Mouse (Mus musculus) hindbrain, embryonic 10.5 days (tissue): ENCODE results near the gene Rras. TPM values are rescaled to one million over a fixed set of nuclear protein-coding genes. Genes with fewer than 3 reads are reported as not detected.
A peak's percentile ranks its signal among the peaks of the same experiment; 100 is the strongest.

ENCODE experiments used
- DNase-seq: peaks from one replicate; pipeline ENCODE4 v3.0.0-alpha.2; 2017; ENCODE audit warnings: low spot score
- H3K27ac ChIP-seq: fragments of 300-500 bp; sonication (generic); 2 replicates; pipeline ENCODE4 v1.5.1; 2016; ENCODE audit warnings: mild to moderate bottlenecking, moderate library complexity
- H3K27me3 ChIP-seq: fragments of 300-500 bp; sonication (generic); 2 replicates; pipeline ENCODE4 v1.6.1; 2016; ENCODE audit warnings: mild to moderate bottlenecking; ENCODE audit not compliant: poor library complexity, insufficient read depth, severe bottlenecking
- H3K36me3 ChIP-seq: fragments of 300-500 bp; sonication (generic); 2 replicates; pipeline ENCODE4 v1.6.1; 2016; ENCODE audit warnings: mild to moderate bottlenecking, moderate library complexity
- H3K4me1 ChIP-seq: fragments of 300-500 bp; sonication (generic); replicated peaks from 2 replicates; pipeline ENCODE4 v1.6.1; 2016; ENCODE audit warnings: mild to moderate bottlenecking
- H3K4me3 ChIP-seq: fragments of 300-500 bp; sonication (generic); 2 replicates; pipeline ENCODE4 v1.5.1; 2016; ENCODE audit warnings: mild to moderate bottlenecking, moderate library complexity
- H3K9me3 ChIP-seq: fragments of 300-500 bp; sonication (generic); 2 replicates; pipeline ENCODE4 v1.6.1; 2016; ENCODE audit warnings: mild to moderate bottlenecking, moderate library complexity
- WGBS: fragments of 180-500 bp; shearing (Covaris S2); methylation state at CpG from one replicate; pipeline ENCODE4 v1.1.7; 2016; 5-methylcytosine and 5-hydroxymethylcytosine counted together
- polyA plus RNA-seq: library from polyadenylated mRNA; unstranded; fragments of >200 nt; fragmentation: Nextera tagmentation; extraction: Ambion mirVana; gene quantifications from 2 replicates; pipeline ENCODE4 v1.2.1, GENCODE M21; 2016

Gene Rras
- polyA plus RNA-seq, 1 experiment from 2014 or later: 24.8 TPM

DNA sequence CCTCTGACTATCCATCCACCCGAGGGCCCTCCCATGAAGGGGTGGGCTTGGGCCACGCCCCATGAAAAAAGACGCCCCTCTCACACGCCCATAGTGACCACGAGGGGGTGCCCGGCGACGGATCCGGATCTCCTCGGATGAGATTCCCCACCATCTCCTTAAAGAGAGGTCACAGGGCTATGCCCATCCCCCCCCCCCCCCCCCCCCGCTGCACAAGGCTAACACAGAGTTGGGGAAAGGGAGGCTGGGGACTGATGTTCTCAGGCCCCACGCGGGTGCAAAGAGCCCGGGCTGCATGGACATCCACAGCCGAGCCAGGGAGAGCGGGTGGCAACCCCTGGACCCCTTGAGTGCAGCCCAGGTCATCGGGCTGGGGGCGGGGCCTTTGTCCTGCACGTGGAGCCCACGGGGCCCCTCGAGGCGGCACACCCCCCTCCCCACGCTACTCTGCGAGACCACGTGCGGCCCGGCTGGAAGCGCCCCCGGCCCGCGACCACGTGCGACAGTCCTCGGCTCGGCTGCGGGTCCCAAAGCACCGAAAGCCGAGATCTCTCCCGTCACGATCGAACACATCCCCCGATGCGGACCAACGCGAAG lies 32.1 kb upstream of the Rras start:
- DNase-seq: peak; percentile 88
- Histone ChIP-seq H3K9me3 (no peaks in the 10 kb centered on the region), H3K36me3 (peaks cover 60% of the 10 kb centered on the region), H3K4me3 (peak overlapping the region; percentile 95), H3K4me1 (peaks cover 43% of the 10 kb centered on the region), H3K27ac (peak overlapping the region; percentile 99), H3K27me3 (no peaks in the 10 kb centered on the region)
- WGBS: under 1% methylated on average over 44 of the region's 45 CpGs

DNA sequence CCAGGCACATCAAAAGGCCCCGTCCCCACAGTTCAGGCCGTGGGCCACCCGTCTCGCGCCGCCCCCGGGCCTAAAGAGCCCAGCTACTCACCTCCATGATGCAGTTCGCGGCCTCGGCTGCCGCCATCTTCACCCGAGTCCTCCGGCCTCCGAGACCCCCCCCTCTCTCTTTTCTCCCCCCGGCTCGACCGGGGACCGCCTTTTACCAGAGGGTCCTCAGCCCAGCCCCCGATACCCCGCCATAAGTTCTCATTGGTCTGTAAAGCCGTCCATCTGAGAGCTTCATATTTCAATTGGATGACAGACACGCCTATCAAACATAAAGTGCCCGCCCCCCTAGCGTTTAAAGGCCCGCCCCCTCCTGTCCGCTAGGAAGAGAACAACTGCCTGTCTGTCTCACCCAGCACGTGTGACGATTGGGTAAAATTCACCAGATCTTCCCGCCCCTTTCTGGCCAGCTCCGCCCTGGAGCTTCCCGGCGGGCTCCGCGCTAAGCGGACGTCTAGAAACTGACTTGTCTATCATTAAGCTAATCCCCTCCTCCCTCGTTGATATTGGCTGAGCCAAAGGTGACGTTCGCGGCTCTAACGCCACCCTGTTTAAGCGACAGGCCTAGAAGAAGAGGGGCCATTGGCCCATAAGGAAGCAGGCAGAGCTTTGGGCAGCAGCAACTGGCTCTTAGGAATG lies 31.4 kb upstream of the Rras start, which contains the start of gene Prmt1:
Prmt1 (minus strand) TSS at position 377 of the 687 bp plus-strand sequence.
- Histone ChIP-seq H3K4me3 (peak within 1 kb of the TSS; percentile 95), H3K27ac (peak within 1 kb of the TSS; percentile 99), H3K4me1 (peaks cover 43% of the 10 kb centered on the region), H3K36me3 (peaks cover 60% of the 10 kb centered on the region), H3K27me3 (no peaks in the 10 kb centered on the region), H3K9me3 (no peaks in the 10 kb centered on the region)
- peak; percentile 99 for DNase-seq
- under 1% methylated on average over 42 of the region's 42 CpGs for WGBS

DNA sequence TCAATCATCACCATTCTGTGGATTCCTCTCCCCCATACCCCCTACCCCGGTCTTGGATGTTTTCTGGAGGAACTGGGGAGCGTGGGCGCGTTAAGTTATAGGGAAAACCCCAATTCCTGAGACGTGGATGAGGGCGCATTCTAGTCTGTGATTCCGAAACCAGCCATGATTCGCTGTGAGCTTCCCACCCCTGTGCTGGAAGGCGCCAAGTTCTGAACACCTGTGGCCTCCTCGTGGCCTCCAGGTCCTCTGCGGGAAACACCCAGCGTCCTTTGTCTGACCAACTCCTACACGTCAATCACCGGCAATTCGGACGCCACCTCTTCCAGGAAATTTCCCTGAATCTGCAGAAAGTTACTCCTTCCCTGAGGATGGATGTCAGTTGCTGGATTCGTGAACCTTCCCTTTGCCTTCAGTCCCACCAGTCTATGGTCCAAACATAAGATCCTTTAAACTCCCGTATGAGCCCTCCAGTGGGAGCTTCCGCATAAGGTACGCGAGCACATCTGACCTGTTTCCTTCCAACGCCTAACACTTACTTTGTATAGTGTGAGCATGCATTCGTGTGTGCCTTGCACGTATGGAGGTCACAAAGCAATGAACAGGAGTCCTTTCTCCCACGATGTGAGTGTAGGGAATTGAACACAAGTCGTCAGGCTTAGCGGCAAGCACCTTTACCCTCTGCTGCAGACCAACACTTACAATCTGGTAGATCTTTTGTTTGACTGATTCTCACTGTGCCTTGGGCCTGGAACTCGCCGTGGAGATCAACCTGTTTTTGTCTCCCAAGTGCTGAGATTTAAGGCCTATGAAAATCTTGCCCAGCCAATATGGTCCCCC lies 30.7 kb upstream of the Rras start:
- no peak for DNase-seq
- Histone ChIP-seq H3K36me3 (peaks cover 60% of the 10 kb centered on the region), H3K9me3 (no peaks in the 10 kb centered on the region), H3K27ac (peak overlapping the region; percentile 99), H3K4me1 (peaks cover 43% of the 10 kb centered on the region), H3K27me3 (no peaks in the 10 kb centered on the region), H3K4me3 (peak overlapping the region; percentile 95)
- under 1% methylated on average over 29 of the region's 29 CpGs for WGBS

DNA sequence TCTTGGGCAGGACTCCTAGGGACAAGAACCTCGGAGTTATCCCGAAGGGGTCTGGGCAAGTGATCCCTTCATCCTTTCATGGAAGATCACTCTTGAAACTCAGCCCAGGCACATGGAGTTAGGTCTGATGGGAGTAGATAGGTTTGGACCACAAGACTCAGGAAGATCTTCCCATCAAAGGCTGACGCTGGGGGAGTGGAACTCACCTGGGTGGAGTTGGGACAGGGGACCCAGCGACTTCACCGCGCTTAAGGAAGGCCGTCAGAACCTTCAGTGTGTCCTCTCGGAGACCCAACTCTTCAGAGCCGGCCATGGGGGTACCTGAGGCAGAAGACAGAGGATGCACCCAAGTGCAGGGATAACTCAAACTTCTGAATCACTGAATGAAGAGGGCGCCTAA lies 21.1 kb upstream of the Rras start:
- peaks cover 70% of the 10 kb centered on the region for H3K36me3 ChIP-seq
- no peaks in the 10 kb centered on the region for H3K9me3 ChIP-seq
- H3K4me3 ChIP-seq: peak overlapping the region; percentile 76
- no peak for DNase-seq
- peaks cover 40% of the 10 kb centered on the region for H3K4me1 ChIP-seq
- H3K27me3 ChIP-seq: no peaks in the 10 kb centered on the region
- peak overlapping the region; percentile 95 for H3K27ac ChIP-seq
- 16% methylated on average over 10 of the region's 10 CpGs for WGBS

DNA sequence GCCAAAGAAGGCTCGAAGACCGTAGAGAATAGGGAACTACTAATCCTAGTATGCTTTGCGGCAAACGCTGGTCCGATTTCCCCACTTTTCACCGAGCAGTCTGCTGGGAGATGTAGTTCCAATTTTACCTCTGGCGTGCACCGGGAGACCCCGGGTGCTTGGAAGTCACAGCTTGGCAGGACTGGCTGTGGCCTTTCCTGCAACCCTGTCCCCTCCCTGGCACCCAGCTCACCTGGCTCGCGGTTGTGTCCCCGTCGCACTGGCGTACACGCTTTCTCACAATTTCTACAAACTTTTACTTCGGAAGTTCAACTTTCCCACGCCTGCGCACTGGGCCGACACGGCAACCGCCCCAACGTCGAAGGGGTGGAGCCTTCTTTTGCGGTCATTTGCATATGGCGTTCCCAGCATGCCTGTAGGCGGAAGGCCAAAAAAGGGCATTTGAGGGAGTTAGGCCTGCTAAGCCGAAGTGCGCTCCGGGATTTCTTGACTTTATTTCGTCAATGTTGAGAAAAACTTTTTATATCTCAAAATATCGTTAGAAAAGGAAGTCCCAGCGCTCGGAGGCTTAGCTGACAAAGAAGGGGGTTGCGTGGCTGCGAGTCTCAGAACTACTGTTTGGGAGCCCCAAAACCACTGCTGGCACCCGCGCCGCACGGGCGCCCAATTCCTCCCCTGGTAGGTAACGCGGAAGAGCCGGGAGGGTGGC lies 20.4 kb upstream of the Rras start, which contains the start of gene Irf3:
Irf3 (plus strand) TSS at position 418 of the 709 bp plus-strand sequence.
- Histone ChIP-seq H3K4me3 (peak within 1 kb of the TSS; percentile 76), H3K27me3 (no peaks in the 10 kb centered on the region), H3K9me3 (no peaks in the 10 kb centered on the region), H3K27ac (peak within 1 kb of the TSS; percentile 95), H3K4me1 (peaks cover 40% of the 10 kb centered on the region), H3K36me3 (peaks cover 70% of the 10 kb centered on the region)
- WGBS: under 1% methylated on average over 43 of the region's 43 CpGs
- peak; percentile 95 for DNase-seq

DNA sequence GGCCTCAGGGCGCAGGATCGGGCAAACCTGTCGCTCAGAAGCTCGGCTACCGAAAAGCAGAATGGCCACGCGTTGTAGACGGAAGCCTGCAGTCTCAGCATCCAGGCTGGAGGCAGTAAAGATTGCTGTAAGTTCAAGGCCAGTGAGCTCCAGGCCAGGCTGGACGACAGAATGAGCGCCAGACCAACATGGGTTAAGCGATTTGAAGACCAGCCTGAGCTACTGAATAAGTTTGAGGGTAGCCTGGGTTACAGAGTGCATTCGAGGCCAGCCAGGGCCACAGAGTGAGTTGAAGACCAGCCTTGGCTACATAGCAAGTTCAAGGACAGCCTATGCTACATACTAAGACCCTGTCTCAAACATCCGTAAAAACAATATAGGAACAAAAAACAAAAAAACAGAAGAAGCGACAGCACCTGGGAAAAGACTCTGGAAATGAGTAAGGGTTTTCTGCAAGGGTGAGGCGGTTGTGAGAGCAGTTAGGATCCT lies 19.8 kb upstream of the Rras start:
- H3K4me1 ChIP-seq: peaks cover 40% of the 10 kb centered on the region
- no peaks in the 10 kb centered on the region for H3K27me3 ChIP-seq
- WGBS: 3% methylated on average over 15 of the region's 15 CpGs
- H3K36me3 ChIP-seq: peaks cover 70% of the 10 kb centered on the region
- DNase-seq: no peak
- peak overlapping the region; percentile 76 for H3K4me3 ChIP-seq
- H3K9me3 ChIP-seq: no peaks in the 10 kb centered on the region
- H3K27ac ChIP-seq: peak overlapping the region; percentile 95

DNA sequence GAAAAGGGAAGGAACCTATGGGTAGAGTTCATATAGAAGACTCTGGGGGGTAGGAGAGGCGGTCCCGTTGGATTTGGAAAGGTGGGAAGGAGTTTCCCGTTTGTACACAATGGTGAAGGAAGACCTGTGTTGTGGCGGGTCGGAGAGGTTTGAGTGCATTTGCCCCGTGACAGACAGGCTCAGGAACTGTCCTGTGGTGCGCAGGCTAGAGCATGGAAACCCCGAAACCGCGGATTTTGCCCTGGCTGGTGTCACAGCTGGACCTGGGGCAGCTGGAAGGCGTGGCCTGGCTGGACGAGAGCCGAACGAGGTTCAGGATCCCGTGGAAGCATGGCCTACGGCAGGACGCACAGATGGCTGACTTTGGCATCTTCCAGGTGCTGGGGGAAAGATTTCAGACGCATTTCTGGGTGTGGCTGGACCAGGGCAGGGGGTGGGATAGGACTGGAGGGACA lies 19.2 kb upstream of the Rras start, which contains the start of gene Bcl2l12:
Bcl2l12 (minus strand) TSS at position 212 of the 455 bp plus-strand sequence.
- 5% methylated on average over 18 of the region's 18 CpGs for WGBS
- H3K4me3 ChIP-seq: peak within 1 kb of the TSS; percentile 76
- peak within 1 kb of the TSS; percentile 95 for H3K27ac ChIP-seq
- peaks cover 70% of the 10 kb centered on the region for H3K36me3 ChIP-seq
- peak; percentile 42 for DNase-seq
- H3K4me1 ChIP-seq: peaks cover 40% of the 10 kb centered on the region
- no peaks in the 10 kb centered on the region for H3K27me3 ChIP-seq
- no peaks in the 10 kb centered on the region for H3K9me3 ChIP-seq

DNA sequence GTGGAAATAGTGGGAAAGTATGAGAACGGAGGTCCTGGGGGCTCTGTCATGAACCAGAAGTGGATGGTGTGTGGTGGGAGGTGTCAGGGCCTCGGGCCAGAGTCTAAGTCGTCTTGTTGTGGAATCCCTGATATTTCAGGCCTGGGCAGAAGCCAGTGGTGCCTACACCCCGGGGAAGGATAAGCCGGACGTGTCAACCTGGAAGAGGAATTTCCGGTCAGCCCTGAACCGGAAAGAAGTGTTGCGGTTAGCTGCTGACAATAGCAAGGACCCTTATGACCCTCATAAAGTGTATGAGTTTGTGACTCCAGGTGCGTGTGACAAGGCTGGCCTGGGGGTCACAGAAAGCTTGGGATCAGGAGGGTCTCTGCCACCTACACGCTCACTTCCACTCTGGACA lies 18.0 kb upstream of the Rras start:
- no peak overlapping the region for H3K27ac ChIP-seq
- 85% methylated on average over 11 of the region's 11 CpGs for WGBS
- no peaks in the 10 kb centered on the region for H3K9me3 ChIP-seq
- peaks cover 40% of the 10 kb centered on the region for H3K4me1 ChIP-seq
- peak overlapping the region; percentile 10; the same call in 1 of the 2 replicates for H3K4me3 ChIP-seq
- no peak for DNase-seq
- H3K36me3 ChIP-seq: peaks cover 70% of the 10 kb centered on the region
- H3K27me3 ChIP-seq: no peaks in the 10 kb centered on the region

DNA sequence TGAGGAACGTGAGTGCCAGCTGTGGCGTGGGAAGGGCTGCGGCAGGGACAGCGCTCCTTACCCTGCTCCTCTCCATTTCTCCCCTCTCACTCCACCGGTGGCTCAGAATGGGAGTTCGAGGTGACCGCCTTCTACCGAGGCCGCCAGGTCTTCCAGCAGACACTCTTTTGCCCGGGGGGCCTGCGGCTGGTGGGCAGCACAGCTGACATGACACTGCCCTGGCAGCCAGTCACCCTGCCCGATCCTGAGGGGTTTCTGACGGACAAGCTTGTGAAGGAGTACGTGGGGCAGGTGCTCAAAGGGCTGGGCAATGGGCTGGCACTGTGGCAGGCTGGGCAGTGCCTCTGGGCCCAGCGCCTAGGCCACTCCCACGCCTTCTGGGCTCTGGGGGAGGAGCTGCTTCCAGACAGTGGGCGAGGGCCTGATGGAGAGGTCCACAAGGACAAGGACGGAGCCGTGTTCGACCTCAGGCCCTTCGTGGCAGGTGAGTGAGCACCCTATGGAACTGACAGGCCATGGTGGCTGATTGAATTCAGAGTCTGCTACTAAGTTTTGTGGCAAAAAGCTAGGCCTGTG lies 17.1 kb upstream of the Rras start:
- Histone ChIP-seq H3K4me3 (peak overlapping the region; percentile 10; the same call in 1 of the 2 replicates), H3K27ac (no peak overlapping the region), H3K9me3 (no peaks in the 10 kb centered on the region), H3K4me1 (peaks cover 35% of the 10 kb centered on the region), H3K36me3 (peaks cover 70% of the 10 kb centered on the region), H3K27me3 (no peaks in the 10 kb centered on the region)
- 88% methylated on average over 21 of the region's 21 CpGs for WGBS
- no peak for DNase-seq

DNA sequence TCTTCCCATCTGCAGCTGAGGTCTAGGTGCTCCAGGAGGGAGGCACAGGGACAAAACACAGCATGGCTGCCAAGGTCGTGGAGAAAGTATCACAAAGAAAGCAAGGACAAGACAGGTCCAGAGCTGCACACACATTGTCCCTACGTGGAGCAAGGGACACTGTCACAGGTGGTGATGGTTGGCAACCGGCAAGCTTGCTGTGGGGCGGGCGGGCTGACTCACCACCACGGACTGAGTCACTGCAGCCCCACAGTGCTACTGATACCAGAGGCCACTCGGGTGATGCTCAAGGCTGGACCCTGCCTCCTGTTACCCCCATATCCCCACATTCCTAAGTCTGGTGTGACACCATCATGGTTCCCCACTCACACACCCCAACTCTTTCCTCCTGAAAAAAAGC lies 15.3 kb upstream of the Rras start:
- Histone ChIP-seq H3K4me1 (peaks cover 22% of the 10 kb centered on the region), H3K4me3 (no peak overlapping the region), H3K27me3 (no peaks in the 10 kb centered on the region), H3K9me3 (no peaks in the 10 kb centered on the region), H3K36me3 (peaks cover 81% of the 10 kb centered on the region), H3K27ac (no peak overlapping the region)
- WGBS: 90% methylated on average over 7 of the region's 7 CpGs
- no peak for DNase-seq

DNA sequence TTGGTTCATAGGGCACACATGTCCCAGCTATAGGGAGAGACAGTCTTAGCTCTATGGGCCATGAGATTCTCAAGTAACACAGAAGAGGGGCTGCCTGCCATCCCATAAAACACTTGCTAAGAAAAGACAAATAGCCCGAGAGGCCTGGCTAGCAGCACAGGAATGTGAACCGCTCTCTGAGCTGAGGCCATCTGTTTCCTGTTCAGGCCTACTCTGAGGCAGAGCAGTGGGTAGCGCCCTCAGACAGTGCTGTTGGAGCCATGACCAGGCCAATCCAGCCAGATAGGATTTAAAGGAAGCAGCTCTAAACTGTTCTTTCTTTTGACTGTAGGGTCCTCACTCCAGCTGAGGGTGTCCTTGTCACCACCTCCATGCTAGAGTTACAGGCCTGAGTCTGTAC lies 13.2 kb upstream of the Rras start:
- Histone ChIP-seq H3K4me3 (peak overlapping the region; percentile 11; the same call in 1 of the 2 replicates), H3K9me3 (no peaks in the 10 kb centered on the region), H3K27me3 (no peaks in the 10 kb centered on the region), H3K4me1 (0 out of 2 replicates have a peak, but pooled peaks cover 6% of the 10 kb centered on the region), H3K36me3 (peaks cover 100% of the 10 kb centered on the region), H3K27ac (no peak overlapping the region)
- no peak for DNase-seq
- 84% methylated on average over 3 of the region's 3 CpGs for WGBS
